Mouse (Mus musculus) c-Kit-positive CD71-negative TER-119-negative erythroid progenitor cells, embryonic 14.5 days (primary cell): ENCODE measurements around the gene Eif2b5.

Experiments used
- DNase-seq: peaks from one replicate; pipeline ENCODE4 v3.0.0-alpha.2; 2013; ENCODE audit warnings: low read depth

Gene Eif2b5

DNA sequence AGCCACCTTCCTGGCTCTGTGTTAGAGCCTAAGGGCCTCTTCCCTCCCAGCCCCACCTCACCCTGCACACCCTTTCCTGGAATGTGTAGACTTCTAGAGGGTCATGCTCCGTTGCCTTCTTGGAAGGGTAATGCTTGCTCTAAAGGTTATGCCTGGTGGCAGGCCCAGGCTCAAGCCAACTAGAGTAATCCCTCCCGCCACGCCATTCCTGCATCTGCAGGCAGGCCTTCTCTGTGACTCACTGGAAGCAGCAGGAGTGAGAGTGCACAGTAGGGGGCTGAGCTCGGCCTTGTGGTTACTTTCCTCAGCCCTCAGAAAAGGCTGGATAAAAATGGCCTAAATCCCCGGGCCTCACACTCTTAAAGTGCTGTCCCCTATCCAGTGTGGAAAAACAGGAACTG lies 38.5 kb downstream of the Eif2b5 start:
- DNase-seq = no peak

GRCm38 (mm10) chr16:20537601-20538320 lies 39.1 kb downstream of the Eif2b5 start:
- DNase-seq = no peak

DNA sequence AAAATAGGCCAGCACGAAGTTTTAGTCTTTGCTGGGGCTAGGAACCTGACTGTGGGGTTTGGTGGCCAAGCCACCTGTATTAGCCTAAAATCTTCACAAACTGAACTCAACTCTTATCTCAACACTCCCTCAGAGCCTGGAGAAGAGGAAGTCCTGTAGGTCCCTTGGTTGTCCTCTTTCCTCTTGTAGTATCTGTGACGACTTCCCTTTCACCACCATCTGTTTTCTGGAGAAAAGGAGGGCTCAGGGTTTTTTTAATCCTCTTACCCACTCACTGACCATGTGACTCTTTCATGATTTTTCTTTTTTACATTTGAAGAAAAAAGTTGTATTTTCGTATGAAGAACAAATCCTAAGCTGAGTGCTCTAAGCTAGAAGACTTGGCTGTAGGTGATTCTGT lies 41.0 kb downstream of the Eif2b5 start:
- no peak for DNase-seq

DNA sequence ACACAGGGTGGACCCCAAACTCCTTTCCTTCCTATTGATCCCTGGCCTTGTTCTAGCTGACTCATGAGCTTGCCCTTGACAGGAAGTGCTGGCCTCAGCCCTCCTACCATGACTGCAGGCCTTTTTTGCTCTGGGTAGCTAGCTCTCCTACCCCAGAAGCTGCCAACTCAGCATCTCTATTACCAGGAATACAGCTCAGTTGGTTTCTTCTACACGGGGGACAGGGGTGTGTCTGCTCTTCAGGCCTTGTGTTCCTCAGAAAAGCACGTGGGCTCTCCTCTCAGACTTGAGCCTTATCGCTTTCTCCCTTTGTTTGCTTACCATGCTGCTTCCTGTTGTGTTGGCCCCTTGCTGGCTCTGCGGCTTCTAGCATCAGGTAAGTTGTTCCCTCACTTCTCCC lies 41.8 kb downstream of the Eif2b5 start:
- DNase-seq = no peak

- DNase-seq = no peak
Observed at GRCm38 (mm10) chr16:20545696-20546095, 47.1 kb downstream of the Eif2b5 start.

- no peak for DNase-seq
Observed at GRCm38 (mm10) chr16:20547423-20547822, 48.8 kb downstream of the Eif2b5 start.

GRCm38 (mm10) chr16:20548096-20548948 lies 49.7 kb downstream of the Eif2b5 start, which contains the start of gene Abcf3:
Gene Abcf3 (plus strand): TSS chr16:20548577.
- DNase-seq = peak; percentile 99

DNA sequence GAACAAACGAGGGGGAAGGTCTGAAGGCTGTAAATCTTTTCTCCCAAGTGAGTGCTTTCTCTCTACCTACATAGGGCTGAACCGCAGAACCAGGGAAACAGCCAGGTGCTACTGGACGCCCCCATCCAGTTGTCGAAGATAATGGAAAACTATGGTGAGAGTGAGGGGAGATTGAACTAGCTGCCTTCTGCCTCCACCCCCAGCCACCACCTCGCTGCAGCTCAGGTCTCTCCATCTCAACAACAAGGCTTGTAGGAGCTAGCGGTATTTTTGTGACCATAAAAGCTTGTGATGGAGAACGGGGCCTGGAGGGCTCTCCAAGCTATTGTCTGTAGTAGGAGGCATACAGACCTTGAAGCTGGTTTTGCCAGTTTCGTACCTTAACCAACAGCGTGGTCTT lies 50.5 kb downstream of the Eif2b5 start:
- no peak for DNase-seq

GRCm38 (mm10) chr16:20551691-20552090 lies 53.1 kb downstream of the Eif2b5 start:
- DNase-seq = no peak

- DNase-seq = no peak
Observed at GRCm38 (mm10) chr16:20552594-20552993, 54.0 kb downstream of the Eif2b5 start.

- no peak for DNase-seq
Observed at GRCm38 (mm10) chr16:20555000-20555399, 56.4 kb downstream of the Eif2b5 start.

GRCm38 (mm10) chr16:20557381-20557780 lies 58.8 kb downstream of the Eif2b5 start:
- no peak for DNase-seq
